Mouse (Mus musculus) activated CD4-positive, CD25-positive, alpha-beta regulatory T cell, adult 4 months (primary cell): ENCODE measurements around the gene Surf1. TPM values are rescaled to one million over a fixed set of nuclear protein-coding genes. Genes with fewer than 3 reads are reported as not detected.

ENCODE experiments used
- ATAC-seq: one replicate; pipeline ENCODE4 v1.8.0; 2017
- polyA plus RNA-seq, 2 experiments: library from polyadenylated mRNA; unstranded; fragments of 100-300 nt; shearing (Covaris generic); gene quantifications; one replicate each; pipeline ENCODE4 v1.2.1; 2017

The Surf1 gene
- 100 to 1,000 TPM; 115 to 121 TPM for polyA plus RNA-seq

- peak; percentile 84 for ATAC-seq
Measured at GRCm38 (mm10) chr2:26915927-26916728, at the start of gene Surf1, which contains the start of gene Surf2. Gene Surf1 (minus strand): TSS chr2:26916530. Gene Surf2 (plus strand): TSS chr2:26916367.

GRCm38 (mm10) chr2:26964724-26965370, 48.5 kb upstream of the Surf1 start:
- ATAC-seq: no peak

- ATAC-seq: peak; percentile 89
Measured at GRCm38 (mm10) chr2:26963923-26964723, 47.8 kb upstream of the Surf1 start, which contains the start of gene Rexo4. Gene Rexo4 (minus strand): TSS chr2:26964386.

- ATAC-seq: no peak
Measured at GRCm38 (mm10) chr2:26960756-26961155, 44.4 kb upstream of the Surf1 start.

GRCm38 (mm10) chr2:26957488-26957859, 41.1 kb upstream of the Surf1 start:
- no peak for ATAC-seq

GRCm38 (mm10) chr2:26956811-26957487, 40.6 kb upstream of the Surf1 start:
- ATAC-seq: no peak

- ATAC-seq: no peak
Measured at GRCm38 (mm10) chr2:26954735-26955395, 38.5 kb upstream of the Surf1 start.

GRCm38 (mm10) chr2:26952866-26953265, 36.5 kb upstream of the Surf1 start:
- no peak for ATAC-seq

- ATAC-seq: no peak
Measured at GRCm38 (mm10) chr2:26952193-26952592, 35.9 kb upstream of the Surf1 start.

GRCm38 (mm10) chr2:26951346-26951905, 35.1 kb upstream of the Surf1 start:
- no peak for ATAC-seq

GRCm38 (mm10) chr2:26950411-26950810, 34.1 kb upstream of the Surf1 start:
- no peak for ATAC-seq

- no peak for ATAC-seq
Measured at GRCm38 (mm10) chr2:26943253-26943652, 26.9 kb upstream of the Surf1 start.

- ATAC-seq: no peak
Measured at GRCm38 (mm10) chr2:26941539-26941938, 25.2 kb upstream of the Surf1 start.

GRCm38 (mm10) chr2:26936425-26936824, 20.1 kb upstream of the Surf1 start:
- ATAC-seq: peak; percentile 36

- no peak for ATAC-seq
Measured at GRCm38 (mm10) chr2:26935286-26935685, 19.0 kb upstream of the Surf1 start.

- peak; percentile 76 for ATAC-seq
Measured at GRCm38 (mm10) chr2:26933304-26934055, 17.1 kb upstream of the Surf1 start, which contains the start of the genes Surf4 and Stkld1. Gene Surf4 (minus strand): TSS chr2:26933928. Gene Stkld1 (plus strand): TSS chr2:26934047.

GRCm38 (mm10) chr2:26932473-26933303, 16.4 kb upstream of the Surf1 start:
- ATAC-seq: no peak

- ATAC-seq: peak; percentile 33
Measured at GRCm38 (mm10) chr2:26930390-26930789, 14.1 kb upstream of the Surf1 start.

GRCm38 (mm10) chr2:26927745-26928476, 11.6 kb upstream of the Surf1 start:
- no peak for ATAC-seq
